Mouse (Mus musculus): ENCODE data around the gene Cd81. TPM values are rescaled to one million over a fixed set of nuclear protein-coding genes. Genes with fewer than 3 reads are reported as not detected.

Cd81 gene
- polyA plus RNA-seq, 1 experiment from 2014 or later = 152 TPM

DNA sequence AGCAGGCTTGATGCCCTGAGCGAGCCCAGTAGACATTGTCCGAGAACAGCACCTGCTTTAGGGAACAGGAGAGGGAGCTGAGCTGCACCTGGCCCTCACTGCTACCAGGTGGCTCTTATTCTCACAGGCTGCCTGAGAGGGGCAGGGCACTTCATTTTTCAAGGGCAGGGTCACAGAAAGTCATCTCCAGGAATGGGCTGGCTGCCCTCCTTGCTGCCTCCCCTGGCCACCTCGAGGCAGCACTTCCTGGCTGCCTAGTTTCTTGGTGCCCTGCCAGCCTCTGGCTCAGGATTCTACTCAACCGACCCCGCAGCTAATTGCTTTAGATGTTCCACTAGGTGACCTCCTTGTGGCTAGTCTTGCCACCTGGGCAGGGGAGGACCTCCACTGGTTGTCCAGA lies 55.7 kb downstream of the Cd81 start:
- no peak overlapping the region for H3K4me2 ChIP-seq (ENCODE audit: low read depth, low read length)
- H3K36me3 ChIP-seq (ENCODE audit: control insufficient read depth, insufficient read depth) = no peaks in the 10 kb centered on the region
- no peaks in the 10 kb centered on the region for H3K9me3 ChIP-seq (replicated peaks; ENCODE audit: control insufficient read depth, low read length)
- no peak overlapping the region for H3K4me3 ChIP-seq (ENCODE audit: low read depth, low read length)
- peaks cover 43% of the 10 kb centered on the region for H3K27me3 ChIP-seq (ENCODE audit: control insufficient read depth, insufficient read depth, low read depth, low read length)
- WGBS (ENCODE audit: insufficient replicate concordance) = 34% methylated on average over 5 of the region's 5 CpGs
- no peak overlapping the region for H3K27ac ChIP-seq (ENCODE audit: low read length)
- H3K9ac ChIP-seq (ENCODE audit: low read depth, low read length) = no peak overlapping the region
- H3K4me1 ChIP-seq (ENCODE audit: control insufficient read depth, low read depth, low read length) = no peaks in the 10 kb centered on the region; the same call in 1 of the 2 replicates
- no peak for ATAC-seq (ENCODE audit: low read depth)

DNA sequence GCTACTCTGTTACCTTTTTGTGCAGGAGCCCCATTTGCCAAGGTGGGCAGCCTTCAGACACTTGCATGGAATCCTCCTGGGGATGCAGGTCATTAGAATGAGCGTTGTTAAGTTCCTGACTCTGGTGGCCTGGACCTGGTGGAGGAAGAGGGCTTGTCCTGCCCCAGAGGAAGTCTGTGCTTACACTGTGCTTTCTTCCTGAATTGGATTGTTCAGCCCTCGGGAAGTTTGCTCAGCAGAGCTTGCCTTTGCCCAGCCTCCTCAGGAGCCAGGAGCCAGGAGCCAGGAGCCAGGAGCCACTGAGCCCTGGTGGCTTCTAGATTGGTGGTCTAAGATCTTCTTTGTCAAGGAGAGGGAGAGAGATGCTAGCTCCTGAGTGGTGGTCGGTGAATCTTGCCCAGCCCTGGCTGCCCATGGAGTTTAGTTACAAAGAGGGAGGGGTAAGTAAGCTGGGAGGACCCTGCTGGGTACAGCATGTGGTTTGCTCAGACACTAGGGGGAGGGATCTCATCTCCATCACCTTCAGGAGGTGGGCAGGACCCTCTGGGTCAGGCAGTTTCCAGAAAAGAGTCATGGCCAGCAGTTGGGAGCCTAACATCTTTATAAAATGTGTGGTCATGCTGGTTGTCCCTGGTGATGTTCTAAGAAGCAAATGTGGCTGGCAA lies 56.6 kb downstream of the Cd81 start:
- WGBS (ENCODE audit: insufficient replicate concordance) = 9% methylated on average over 3 of the region's 3 CpGs
- H3K4me3 ChIP-seq (ENCODE audit: low read depth, low read length) = no peak overlapping the region
- H3K4me1 ChIP-seq (ENCODE audit: control insufficient read depth, low read depth, low read length) = no peaks in the 10 kb centered on the region; the same call in 1 of the 2 replicates
- peaks cover 43% of the 10 kb centered on the region for H3K27me3 ChIP-seq (ENCODE audit: control insufficient read depth, insufficient read depth, low read depth, low read length)
- H3K36me3 ChIP-seq (ENCODE audit: control insufficient read depth, insufficient read depth) = no peaks in the 10 kb centered on the region
- ATAC-seq (ENCODE audit: low read depth) = no peak
- no peak overlapping the region for H3K27ac ChIP-seq (ENCODE audit: low read length)
- H3K4me2 ChIP-seq (ENCODE audit: low read depth, low read length) = no peak overlapping the region
- no peak overlapping the region for H3K9ac ChIP-seq (ENCODE audit: low read depth, low read length)
- no peaks in the 10 kb centered on the region for H3K9me3 ChIP-seq (replicated peaks; ENCODE audit: control insufficient read depth, low read length)

DNA sequence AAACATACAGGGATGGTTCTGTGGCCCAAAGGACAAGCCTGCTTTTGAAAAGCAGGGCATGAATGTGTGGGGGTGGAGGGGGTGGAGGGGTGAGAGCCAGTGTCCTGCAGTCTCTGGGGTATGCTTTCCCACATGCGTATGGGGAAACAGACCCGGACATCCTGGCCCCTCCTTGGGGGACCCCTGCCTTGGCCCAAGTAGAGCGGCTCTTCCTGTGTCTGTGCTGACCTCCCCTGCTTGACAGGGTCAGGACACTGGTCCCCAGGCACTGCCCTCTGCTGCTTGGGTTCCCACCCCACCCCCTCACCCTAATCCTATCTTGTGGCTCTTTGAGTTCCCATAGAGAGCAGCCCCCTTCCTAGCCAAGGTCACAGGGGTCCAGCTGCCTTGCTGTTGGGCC lies 57.2 kb downstream of the Cd81 start:
- Histone ChIP-seq H3K4me3 (ENCODE audit: low read depth, low read length) (no peak overlapping the region), H3K27me3 (ENCODE audit: control insufficient read depth, insufficient read depth, low read depth, low read length) (peaks cover 43% of the 10 kb centered on the region), H3K9me3 (replicated peaks; ENCODE audit: control insufficient read depth, low read length) (no peaks in the 10 kb centered on the region), H3K4me2 (ENCODE audit: low read depth, low read length) (no peak overlapping the region), H3K27ac (ENCODE audit: low read length) (no peak overlapping the region), H3K4me1 (ENCODE audit: control insufficient read depth, low read depth, low read length) (no peaks in the 10 kb centered on the region; the same call in 1 of the 2 replicates), H3K36me3 (ENCODE audit: control insufficient read depth, insufficient read depth) (no peaks in the 10 kb centered on the region), H3K9ac (ENCODE audit: low read depth, low read length) (no peak overlapping the region)
- no peak for ATAC-seq (ENCODE audit: low read depth)
- 54% methylated on average over 3 of the region's 3 CpGs for WGBS (ENCODE audit: insufficient replicate concordance)

DNA sequence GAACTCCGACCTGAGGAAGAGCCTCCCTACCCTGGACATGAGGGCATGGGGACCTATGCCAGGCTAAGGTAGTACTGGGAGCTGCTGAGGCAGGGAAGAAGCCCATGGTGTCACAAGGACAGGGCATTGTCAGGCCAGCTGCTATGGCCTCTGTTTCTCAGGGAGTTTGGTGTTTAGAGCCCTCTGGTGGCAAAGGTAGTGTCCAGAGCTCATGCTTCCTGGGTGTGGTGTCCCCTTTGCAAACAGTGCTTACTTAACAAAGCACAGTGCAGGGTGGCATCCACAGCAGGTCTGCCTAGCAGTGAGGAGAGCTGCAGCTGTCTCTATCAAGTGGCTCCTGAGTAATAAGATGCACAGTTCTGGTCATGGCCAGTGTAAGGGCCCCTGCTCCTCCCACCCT lies 58.3 kb downstream of the Cd81 start:
- Histone ChIP-seq H3K36me3 (ENCODE audit: control insufficient read depth, insufficient read depth) (no peaks in the 10 kb centered on the region), H3K4me3 (ENCODE audit: low read depth, low read length) (no peak overlapping the region), H3K27me3 (ENCODE audit: control insufficient read depth, insufficient read depth, low read depth, low read length) (peaks cover 36% of the 10 kb centered on the region), H3K9ac (ENCODE audit: low read depth, low read length) (no peak overlapping the region), H3K4me2 (ENCODE audit: low read depth, low read length) (no peak overlapping the region), H3K4me1 (ENCODE audit: control insufficient read depth, low read depth, low read length) (no peaks in the 10 kb centered on the region; the same call in 1 of the 2 replicates), H3K27ac (ENCODE audit: low read length) (no peak overlapping the region), H3K9me3 (replicated peaks; ENCODE audit: control insufficient read depth, low read length) (no peaks in the 10 kb centered on the region)
- ATAC-seq (ENCODE audit: low read depth) = no peak
- 41% methylated on average over 1 of the region's 1 CpGs for WGBS (ENCODE audit: insufficient replicate concordance)

DNA sequence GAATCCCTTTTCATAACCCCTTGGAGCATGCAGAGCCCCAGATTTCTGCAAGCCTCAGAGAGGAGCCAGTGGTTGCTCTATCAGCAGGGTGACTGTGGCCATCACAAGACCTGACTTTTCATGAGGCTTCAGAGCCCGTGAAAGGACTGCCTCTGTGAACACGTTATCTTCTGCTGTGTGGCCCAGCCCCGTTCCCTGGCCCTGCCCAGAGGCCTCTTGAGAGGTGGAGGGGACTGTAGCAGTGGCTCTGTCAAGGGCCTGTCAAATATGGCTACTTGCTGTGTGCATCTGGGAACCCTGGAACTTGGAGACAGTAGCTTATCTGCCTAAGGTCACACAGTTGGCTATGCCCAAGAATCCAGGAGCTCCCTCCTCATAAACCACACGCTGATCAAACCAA lies 59.2 kb downstream of the Cd81 start:
- H3K27ac ChIP-seq (ENCODE audit: low read length) = no peak overlapping the region
- 18% methylated on average over 4 of the region's 4 CpGs for WGBS (ENCODE audit: insufficient replicate concordance)
- no peaks in the 10 kb centered on the region for H3K36me3 ChIP-seq (ENCODE audit: control insufficient read depth, insufficient read depth)

DNA sequence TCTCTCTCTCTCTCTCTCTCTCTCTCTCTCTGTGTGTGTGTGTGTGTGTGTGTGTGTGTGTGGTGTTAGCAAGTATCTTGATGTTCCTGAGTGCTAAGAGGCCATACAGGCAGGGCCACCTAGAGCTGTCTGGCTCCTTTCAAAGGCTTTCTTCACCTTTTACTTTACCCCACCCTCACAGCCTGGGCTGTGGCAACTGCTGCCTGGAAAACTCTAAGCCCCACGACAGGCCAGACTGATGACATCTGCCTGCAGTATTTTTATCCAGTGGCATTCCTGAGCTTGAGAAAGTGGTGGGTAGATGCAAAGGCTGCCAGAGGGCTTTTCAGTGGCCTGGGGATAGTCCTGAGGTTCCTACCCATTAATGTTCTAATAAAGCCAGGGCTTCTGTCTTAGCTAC lies 59.9 kb downstream of the Cd81 start:
- Histone ChIP-seq H3K27ac (ENCODE audit: low read length) (no peak overlapping the region), H3K36me3 (ENCODE audit: control insufficient read depth, insufficient read depth) (no peaks in the 10 kb centered on the region), H3K9ac (ENCODE audit: low read depth, low read length) (no peak overlapping the region), H3K4me3 (ENCODE audit: low read depth, low read length) (no peak overlapping the region), H3K9me3 (replicated peaks; ENCODE audit: control insufficient read depth, low read length) (no peaks in the 10 kb centered on the region), H3K4me2 (ENCODE audit: low read depth, low read length) (no peak overlapping the region), H3K27me3 (ENCODE audit: control insufficient read depth, insufficient read depth, low read depth, low read length) (peaks cover 20% of the 10 kb centered on the region), H3K4me1 (ENCODE audit: control insufficient read depth, low read depth, low read length) (no peaks in the 10 kb centered on the region)
- WGBS (ENCODE audit: insufficient replicate concordance) = 18% methylated on average over 1 of the region's 1 CpGs
- no peak for ATAC-seq (ENCODE audit: low read depth)

More for the DNA sequence above, 59.2 kb downstream of the Cd81 start:
- Histone ChIP-seq H3K4me1 (ENCODE audit: control insufficient read depth, low read depth, low read length) (no peaks in the 10 kb centered on the region; the same call in 1 of the 2 replicates), H3K4me2 (ENCODE audit: low read depth, low read length) (no peak overlapping the region), H3K9me3 (replicated peaks; ENCODE audit: control insufficient read depth, low read length) (no peaks in the 10 kb centered on the region), H3K4me3 (ENCODE audit: low read depth, low read length) (no peak overlapping the region), H3K9ac (ENCODE audit: low read depth, low read length) (no peak overlapping the region), H3K27me3 (ENCODE audit: control insufficient read depth, insufficient read depth, low read depth, low read length) (peaks cover 27% of the 10 kb centered on the region)
- ATAC-seq (ENCODE audit: low read depth) = no peak

DNA sequence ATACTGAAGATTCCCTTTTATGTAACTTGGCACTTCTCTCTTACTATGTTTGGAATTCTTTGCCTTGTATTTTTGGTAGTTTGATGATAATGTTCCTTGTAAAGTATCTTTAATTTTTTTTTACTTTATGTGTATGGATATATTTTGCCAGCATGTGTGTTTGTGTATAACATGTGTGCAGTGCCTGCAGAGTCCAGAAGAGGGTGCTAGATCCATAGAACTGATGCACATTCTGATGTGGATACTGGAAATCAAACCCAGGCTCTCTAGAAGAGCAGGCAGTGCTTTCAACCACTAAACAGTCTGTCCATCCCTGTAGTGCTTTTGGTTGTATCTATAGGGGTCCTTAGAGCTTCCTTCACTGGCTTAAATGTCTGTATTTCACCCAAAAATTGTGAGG lies 62.2 kb downstream of the Cd81 start:
- Histone ChIP-seq H3K27me3 (ENCODE audit: control insufficient read depth, insufficient read depth, low read depth, low read length) (no peaks in the 10 kb centered on the region; the same call in 1 of the 2 replicates), H3K36me3 (ENCODE audit: control insufficient read depth, insufficient read depth) (no peaks in the 10 kb centered on the region), H3K4me1 (ENCODE audit: control insufficient read depth, low read depth, low read length) (no peaks in the 10 kb centered on the region; the same call in 1 of the 2 replicates), H3K27ac (ENCODE audit: low read length) (no peak overlapping the region), H3K4me2 (ENCODE audit: low read depth, low read length) (no peak overlapping the region), H3K9me3 (replicated peaks; ENCODE audit: control insufficient read depth, low read length) (no peaks in the 10 kb centered on the region), H3K4me3 (ENCODE audit: low read depth, low read length) (no peak overlapping the region), H3K9ac (ENCODE audit: low read depth, low read length) (no peak overlapping the region)
- ATAC-seq (ENCODE audit: low read depth) = no peak

DNA sequence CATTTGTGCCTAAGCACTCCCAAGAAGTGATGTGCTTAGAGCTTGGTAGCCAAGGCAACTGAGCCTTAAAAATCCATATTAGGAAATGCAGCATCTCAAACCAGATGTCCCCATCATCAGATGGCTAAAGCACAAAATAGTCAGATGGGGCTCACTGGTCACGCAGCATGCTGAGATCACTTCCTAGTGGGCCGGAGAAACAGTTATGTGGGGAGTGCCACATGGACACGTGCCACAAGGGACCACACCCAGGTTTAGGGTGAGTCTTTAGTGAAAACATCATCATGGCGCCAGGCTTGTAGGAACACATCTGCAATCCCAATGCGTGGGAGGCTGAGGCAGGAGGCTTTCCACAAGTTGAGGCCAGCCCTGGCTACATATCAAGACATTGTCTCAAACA lies 64.0 kb downstream of the Cd81 start:
- Histone ChIP-seq H3K36me3 (ENCODE audit: control insufficient read depth, insufficient read depth) (no peaks in the 10 kb centered on the region), H3K4me3 (ENCODE audit: low read depth, low read length) (no peak overlapping the region), H3K4me1 (ENCODE audit: control insufficient read depth, low read depth, low read length) (no peaks in the 10 kb centered on the region; the same call in 1 of the 2 replicates), H3K27me3 (ENCODE audit: control insufficient read depth, insufficient read depth, low read depth, low read length) (no peaks in the 10 kb centered on the region), H3K4me2 (ENCODE audit: low read depth, low read length) (no peak overlapping the region), H3K27ac (ENCODE audit: low read length) (no peak overlapping the region), H3K9ac (ENCODE audit: low read depth, low read length) (no peak overlapping the region), H3K9me3 (replicated peaks; ENCODE audit: control insufficient read depth, low read length) (no peaks in the 10 kb centered on the region)
- ATAC-seq (ENCODE audit: low read depth) = no peak
- WGBS (ENCODE audit: insufficient replicate concordance) = 63% methylated on average over 5 of the region's 5 CpGs
